Mouse (Mus musculus): ENCODE data around the gene Ppp1cc. TPM values are rescaled to one million over a fixed set of nuclear protein-coding genes. Genes with fewer than 3 reads are reported as not detected.
A peak's percentile ranks its signal among the peaks of the same experiment; 100 is the strongest.
"Not testable (repeated sequence)": the region's sequence is repeated elsewhere in the genome, so short reads cannot be mapped to it uniquely, and the experiment has no call there.

The Ppp1cc gene
- polyA plus RNA-seq, 2 experiments, result 119 to 139 TPM

DNA sequence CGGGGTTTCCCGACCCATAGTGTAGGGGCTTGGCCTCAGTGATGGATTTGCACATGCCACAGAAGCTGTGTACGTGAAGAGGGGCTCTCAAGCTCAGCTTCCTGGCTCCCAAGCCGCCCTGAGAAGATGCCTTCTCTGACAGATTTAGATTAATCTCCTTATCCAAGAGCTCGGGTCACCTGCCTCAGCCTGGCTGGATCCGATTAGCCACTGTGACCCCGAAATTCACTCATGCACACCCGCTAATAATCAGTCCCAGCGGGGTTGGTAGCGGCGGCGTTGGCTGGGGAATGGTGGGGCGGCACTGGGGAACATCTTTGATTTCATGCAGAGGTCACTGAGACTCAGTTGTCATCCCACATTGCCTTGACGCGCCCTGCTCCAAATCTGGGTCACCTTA, 19.2 kb upstream of the Ppp1cc start:
- no peak overlapping the region for H3K4me3 ChIP-seq (ENCODE audit: insufficient read depth in 1 of 2, low read depth in 2 of 2, low read length in 2 of 2)
- H3K36me3 ChIP-seq (replicated peaks; ENCODE audit: control insufficient read depth, insufficient read depth, low read depth), result no peaks in the 10 kb centered on the region
- H3K27ac ChIP-seq, result no peak overlapping the region
- DNase-seq (ENCODE audit: low read depth in 3 of 3, low spot score in 3 of 3) (no peak), ATAC-seq (ENCODE audit: insufficient read depth) (no peak)
- H3K9me3 ChIP-seq (ENCODE audit: control insufficient read depth, low read length), result no peaks in the 10 kb centered on the region
- no peak overlapping the region for H3K9ac ChIP-seq (replicated peaks)
- WGBS (ENCODE audit: insufficient replicate concordance), result 73% methylated on average over 15 of the region's 15 CpGs
- no peak for TF ChIP-seq CTCF (IDR thresholded peaks at IDR 0.05; ENCODE audit: low read depth)
- no peak for TF ChIP-seq EP300 (IDR thresholded peaks at IDR 0.05; ENCODE audit: low read depth)
- no peak overlapping the region for H3K4me2 ChIP-seq (ENCODE audit: low read depth)
- H3K4me1 ChIP-seq (replicated peaks; ENCODE audit: control insufficient read depth in 2 of 2, insufficient read depth in 2 of 2, low read length in 1 of 2), result peaks cover 12 to 20% of the 10 kb centered on the region in 2 experiments
- no peaks in the 10 kb centered on the region for H3K27me3 ChIP-seq (ENCODE audit: control insufficient read depth, insufficient read depth, low read length)

DNA sequence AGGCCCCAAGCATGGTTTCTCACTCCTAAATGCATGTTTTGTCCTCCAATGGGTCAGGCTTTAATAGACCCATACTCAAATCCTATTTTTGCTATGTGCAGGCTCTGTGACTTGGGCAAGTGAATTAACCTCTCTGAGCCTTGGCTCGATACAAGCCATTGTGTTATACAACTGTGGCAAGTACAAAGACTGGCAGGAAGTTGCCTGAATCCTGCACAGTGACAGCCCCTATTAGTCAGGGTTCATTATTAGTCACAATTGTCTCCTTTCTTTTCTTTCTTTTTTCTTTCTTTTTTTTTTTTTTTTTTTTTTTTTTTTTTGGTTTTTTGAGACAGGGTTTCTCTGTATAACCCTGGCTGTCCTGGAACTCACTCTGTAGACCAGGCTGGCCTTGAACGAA, 18.3 kb upstream of the Ppp1cc start:
- not testable (repeated sequence) for H3K4me2 ChIP-seq (ENCODE audit: low read depth); H3K4me3 ChIP-seq (ENCODE audit: insufficient read depth in 1 of 2, low read depth in 2 of 2, low read length in 2 of 2); H3K9ac ChIP-seq (replicated peaks); H3K27ac ChIP-seq; ATAC-seq (ENCODE audit: insufficient read depth); H3K36me3 ChIP-seq (replicated peaks; ENCODE audit: control insufficient read depth, insufficient read depth, low read depth); DNase-seq (ENCODE audit: low read depth in 3 of 3, low spot score in 3 of 3); H3K9me3 ChIP-seq (ENCODE audit: control insufficient read depth, low read length); H3K27me3 ChIP-seq (ENCODE audit: control insufficient read depth, insufficient read depth, low read length)
- 58% methylated on average over 2 of the region's 2 CpGs for WGBS (ENCODE audit: insufficient replicate concordance)
- peaks cover 12 to 21% of the 10 kb centered on the region in 2 experiments for H3K4me1 ChIP-seq (replicated peaks; ENCODE audit: control insufficient read depth in 2 of 2, insufficient read depth in 2 of 2, low read length in 1 of 2)

DNA sequence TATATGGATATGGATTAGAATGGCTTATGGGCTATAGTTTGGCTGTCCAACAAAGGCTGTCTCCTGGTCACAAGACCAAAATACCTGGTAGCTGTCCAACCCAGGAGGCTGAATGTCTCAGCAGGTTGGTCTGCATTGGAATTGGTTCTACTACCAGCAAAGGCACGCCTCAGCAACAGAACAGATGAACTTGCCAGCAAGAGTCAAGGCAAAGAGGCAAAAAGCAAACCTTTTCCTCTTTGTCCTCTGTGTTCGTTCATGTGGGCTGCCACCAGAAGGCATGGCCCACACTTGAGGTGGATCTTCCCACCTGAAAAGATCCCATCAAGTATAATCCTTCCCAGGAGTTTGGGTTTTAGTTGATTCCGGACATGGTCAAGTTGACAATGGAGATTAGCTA, 17.4 kb upstream of the Ppp1cc start, which contains the start of gene Ccdc63:
TSS of gene Ccdc63 (minus strand) at position 101 of the 400 bp plus-strand sequence.
- TF ChIP-seq CTCF (IDR thresholded peaks at IDR 0.05; ENCODE audit: low read depth) (no peak), EP300 (IDR thresholded peaks at IDR 0.05; ENCODE audit: low read depth) (no peak)
- no peaks in the 10 kb centered on the region for H3K27me3 ChIP-seq (ENCODE audit: control insufficient read depth, insufficient read depth, low read length)
- no peak within 1 kb of the TSS for H3K9ac ChIP-seq (replicated peaks)

DNA sequence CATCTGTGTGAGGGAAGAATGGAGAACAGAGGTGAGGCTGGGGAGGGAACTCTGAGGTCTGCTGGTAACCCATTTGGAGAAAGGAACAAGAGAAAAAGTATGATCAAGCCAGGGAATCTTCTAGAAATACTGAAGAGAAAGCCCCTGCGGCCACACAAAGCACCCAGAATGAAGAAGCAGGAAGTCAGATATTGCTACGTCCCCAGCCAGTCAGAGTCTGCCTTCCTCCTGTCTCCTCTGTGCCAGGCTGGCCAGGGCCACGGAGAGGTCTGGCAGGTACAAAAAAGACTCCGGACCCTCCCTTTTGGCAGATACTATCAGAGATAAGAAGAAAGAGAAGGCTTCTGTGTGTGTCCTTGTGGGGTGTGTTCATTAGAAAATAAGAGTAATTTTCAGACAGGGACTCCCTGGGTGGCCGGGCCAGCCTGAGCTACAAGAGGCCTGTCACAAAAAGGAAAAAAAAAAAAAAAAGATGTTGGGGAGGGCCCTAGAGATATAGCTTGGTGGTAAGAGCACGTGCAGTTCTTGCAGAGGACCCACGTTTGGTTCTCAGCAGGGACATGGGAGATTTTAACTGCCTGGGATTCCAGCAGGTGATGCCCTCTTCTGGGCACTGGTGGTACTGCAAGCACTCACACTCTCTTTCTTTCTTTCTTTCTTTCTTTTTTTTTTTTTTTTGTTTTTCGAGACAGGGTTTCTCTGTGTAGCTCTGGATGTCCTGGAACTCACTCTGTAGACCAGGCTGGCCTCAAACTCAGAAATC, 15.7 kb upstream of the Ppp1cc start:
- Histone ChIP-seq H3K36me3 (replicated peaks; ENCODE audit: control insufficient read depth, insufficient read depth, low read depth) (no peaks in the 10 kb centered on the region), H3K9ac (replicated peaks) (no peak overlapping the region), H3K4me2 (ENCODE audit: low read depth) (no peak overlapping the region), H3K27ac (no peak overlapping the region), H3K27me3 (ENCODE audit: control insufficient read depth, insufficient read depth, low read length) (no peaks in the 10 kb centered on the region), H3K4me1 (replicated peaks; ENCODE audit: control insufficient read depth in 2 of 2, insufficient read depth in 2 of 2, low read length in 1 of 2) (peaks cover 4 to 11% of the 10 kb centered on the region in 2 experiments; a peak in 3 of 4 replicates), H3K4me3 (ENCODE audit: insufficient read depth in 1 of 2, low read depth in 2 of 2, low read length in 2 of 2) (no peak overlapping the region), H3K9me3 (ENCODE audit: control insufficient read depth, low read length) (no peaks in the 10 kb centered on the region)
- peak in 1 of 3 experiments; percentile 40 for DNase-seq (ENCODE audit: low read depth in 3 of 3, low spot score in 3 of 3)
- TF ChIP-seq EP300 (IDR thresholded peaks at IDR 0.05; ENCODE audit: low read depth), result no peak
- TF ChIP-seq CTCF (IDR thresholded peaks at IDR 0.05; ENCODE audit: low read depth), result peak; percentile 90
- ATAC-seq (ENCODE audit: insufficient read depth), result no peak
- 23% methylated on average over 8 of the region's 8 CpGs for WGBS (ENCODE audit: insufficient replicate concordance)

More for the DNA sequence above, 17.4 kb upstream of the Ppp1cc start, which contains the start of gene Ccdc63:
- H3K4me3 ChIP-seq (ENCODE audit: insufficient read depth in 1 of 2, low read depth in 2 of 2, low read length in 2 of 2), result no peak within 1 kb of the TSS
- 78% methylated on average over 3 of the region's 3 CpGs for whole genome bisulfite sequencing (ENCODE audit: insufficient replicate concordance)
- DNase-seq (ENCODE audit: low read depth in 3 of 3, low spot score in 3 of 3), result no peak
- no peak for ATAC-seq (ENCODE audit: insufficient read depth)
- H3K4me2 ChIP-seq (ENCODE audit: low read depth), result no peak within 1 kb of the TSS
- H3K27ac ChIP-seq, result no peak within 1 kb of the TSS
- H3K9me3 ChIP-seq (ENCODE audit: control insufficient read depth, low read length), result no peaks in the 10 kb centered on the region
- no peaks in the 10 kb centered on the region for H3K36me3 ChIP-seq (replicated peaks; ENCODE audit: control insufficient read depth, insufficient read depth, low read depth)
- peaks cover 12 to 24% of the 10 kb centered on the region in 2 experiments for H3K4me1 ChIP-seq (replicated peaks; ENCODE audit: control insufficient read depth in 2 of 2, insufficient read depth in 2 of 2, low read length in 1 of 2)

DNA sequence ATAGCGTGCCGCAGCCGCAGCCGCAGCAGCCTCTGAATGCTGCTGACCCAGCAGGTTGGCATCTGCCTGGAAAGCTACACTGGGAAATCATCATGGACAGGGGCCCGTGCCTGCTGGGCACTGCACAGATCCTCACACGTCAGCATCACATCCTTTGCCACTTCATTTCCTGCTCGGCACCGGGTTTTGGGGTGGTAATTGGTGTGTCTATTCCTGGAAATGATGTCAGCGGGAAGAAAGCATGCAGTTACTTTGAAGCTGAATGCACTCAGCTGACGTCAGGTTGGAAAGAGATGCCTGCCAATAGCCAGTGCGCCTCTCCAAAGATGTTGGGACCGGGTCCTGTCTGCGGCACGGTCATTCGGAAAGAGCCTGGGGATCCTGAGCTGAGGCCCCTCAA, 14.5 kb upstream of the Ppp1cc start:
- Histone ChIP-seq H3K9ac (replicated peaks) (no peak overlapping the region), H3K4me1 (replicated peaks; ENCODE audit: control insufficient read depth in 2 of 2, insufficient read depth in 2 of 2, low read length in 1 of 2) (peaks cover 4 to 8% of the 10 kb centered on the region in 2 experiments; a peak in 1 of 4 replicates), H3K27me3 (ENCODE audit: control insufficient read depth, insufficient read depth, low read length) (no peaks in the 10 kb centered on the region), H3K9me3 (ENCODE audit: control insufficient read depth, low read length) (no peaks in the 10 kb centered on the region), H3K36me3 (replicated peaks; ENCODE audit: control insufficient read depth, insufficient read depth, low read depth) (no peaks in the 10 kb centered on the region), H3K27ac (no peak overlapping the region), H3K4me2 (ENCODE audit: low read depth) (no peak overlapping the region), H3K4me3 (ENCODE audit: insufficient read depth in 1 of 2, low read depth in 2 of 2, low read length in 2 of 2) (no peak overlapping the region)
- no peak for ATAC-seq (ENCODE audit: insufficient read depth)
- TF ChIP-seq CTCF (IDR thresholded peaks at IDR 0.05; ENCODE audit: low read depth) (no peak), EP300 (IDR thresholded peaks at IDR 0.05; ENCODE audit: low read depth) (no peak)
- 78% methylated on average over 15 of the region's 15 CpGs for WGBS (ENCODE audit: insufficient replicate concordance)
- no peak for DNase-seq (ENCODE audit: low read depth in 3 of 3, low spot score in 3 of 3)
